Mouse (Mus musculus) common myeloid progenitor, adult 5-6 weeks (primary cell): Measurements from ENCODE around the gene Gm6525. TPM values are rescaled to one million over a fixed set of nuclear protein-coding genes. Genes with fewer than 3 reads are reported as not detected.

Experiments
- ATAC-seq: replicated peaks from 2 replicates; pipeline ENCODE4 v1.8.0; 2016; ENCODE audit warnings: low read depth, mild to moderate bottlenecking, moderate TSS enrichment, inconsistent platforms; ENCODE audit not compliant: poor library complexity, severe bottlenecking
- total RNA-seq: library from RNA; stranded (forward); fragments of 200-1000, 187-1606 nt; gene quantifications from 2 replicates; pipeline ENCODE4 v1.2.3, GENCODE M21; 2017

The Gm6525 gene
- 0.87 TPM in 1 of 2 replicates, not detected in the other for total RNA-seq

GRCm38 (mm10) chr3:84173581-84174154 is at the start of gene Gm6525:
Gene Gm6525, plus strand, starts transcription at chr3:84174104.
- no peak for ATAC-seq

DNA sequence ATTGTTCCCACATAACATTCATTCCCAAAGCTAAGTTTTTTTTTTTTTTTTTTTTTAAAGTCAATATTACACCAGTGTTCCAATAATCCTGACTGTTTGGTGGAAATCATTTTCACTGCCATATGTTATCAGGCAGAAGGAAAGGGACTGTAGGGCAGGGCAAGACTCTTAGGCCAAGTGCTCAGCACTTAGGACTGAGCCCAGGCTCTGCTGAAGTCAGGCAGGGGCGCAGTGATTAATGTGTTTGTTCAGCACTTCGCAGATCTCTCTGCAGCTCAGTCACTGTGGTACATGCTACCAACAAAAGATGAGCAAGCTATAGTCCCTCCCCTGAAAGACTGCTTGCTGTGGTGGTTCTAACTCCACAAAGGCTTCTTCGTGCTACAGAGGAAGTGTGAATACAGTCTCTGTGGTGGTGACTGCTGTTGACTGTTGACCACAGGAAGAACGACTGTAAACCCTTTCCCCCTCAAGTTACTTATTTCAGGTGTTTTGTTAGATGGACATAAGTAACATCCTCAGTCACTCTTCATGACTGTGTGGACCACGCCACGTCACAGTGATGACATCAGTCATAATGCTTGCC is 48.1 kb upstream of the Gm6525 start:
- ATAC-seq: peak; percentile 89

GRCm38 (mm10) chr3:84126721-84127120 is 47.2 kb upstream of the Gm6525 start:
- peak; percentile 50 for ATAC-seq

DNA sequence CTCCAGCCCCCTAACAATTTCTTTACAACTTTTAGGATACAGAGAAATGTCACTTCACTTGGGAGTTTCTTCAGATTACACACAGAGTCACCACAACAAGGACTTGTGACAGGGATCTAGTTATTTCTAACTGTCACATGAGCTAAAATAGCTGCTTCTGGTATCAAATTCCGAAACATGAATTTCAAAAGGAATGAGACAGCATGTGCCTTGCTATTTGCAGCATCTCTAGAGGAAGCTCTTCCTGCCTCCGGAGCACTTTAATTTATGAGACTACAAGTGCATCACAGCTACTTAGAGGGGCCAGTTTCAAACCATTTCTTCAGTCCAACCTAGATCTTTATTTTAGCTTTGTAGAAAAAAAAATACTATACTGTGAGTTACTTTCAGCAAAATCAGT is 46.5 kb upstream of the Gm6525 start:
- no peak for ATAC-seq

DNA sequence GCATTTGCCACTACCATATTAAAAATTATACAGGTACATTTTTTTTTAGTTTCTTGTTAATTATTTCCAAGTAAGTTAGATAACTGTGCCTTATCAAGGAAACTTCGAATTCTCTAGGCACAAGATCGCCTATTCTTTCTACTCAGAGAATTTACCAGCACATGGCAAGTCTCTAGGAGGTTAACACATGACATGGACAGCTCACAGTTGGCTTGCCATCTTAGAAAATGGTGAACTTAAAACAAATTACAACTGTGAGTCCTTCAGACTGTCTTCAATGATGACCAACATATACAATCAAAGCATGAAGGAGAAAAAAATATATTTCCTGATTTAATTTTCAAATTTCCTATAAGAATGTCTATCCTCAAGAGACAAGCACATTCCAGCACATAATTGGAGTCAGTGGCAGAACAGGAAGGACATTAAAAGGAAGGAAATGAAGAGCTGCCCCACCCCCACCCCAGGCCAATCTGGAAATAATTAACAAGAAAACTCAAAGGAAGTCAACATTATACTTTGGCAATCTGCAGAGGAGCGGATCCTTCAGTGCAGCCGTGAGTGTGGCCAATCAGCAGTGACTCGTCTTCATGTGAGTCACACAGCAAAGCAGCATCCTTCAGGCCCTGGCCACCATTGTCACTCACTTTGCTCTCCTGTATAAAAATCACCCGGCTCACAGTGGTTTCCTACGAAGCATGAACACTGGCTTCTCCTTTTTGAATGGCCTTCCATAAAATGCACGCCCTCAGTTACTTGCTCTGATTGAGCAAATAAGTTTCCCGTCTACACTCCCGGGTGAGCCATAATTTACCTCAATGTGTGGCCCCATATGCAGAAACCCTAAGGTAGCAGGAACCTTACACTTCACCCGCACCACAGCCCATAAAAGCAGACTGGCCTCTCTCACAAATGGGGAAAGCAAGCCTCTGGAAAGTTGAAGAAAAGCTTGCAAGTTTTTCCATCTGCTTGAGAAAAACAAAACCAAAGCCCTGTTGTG is 44.7 kb upstream of the Gm6525 start:
- no peak for ATAC-seq

DNA sequence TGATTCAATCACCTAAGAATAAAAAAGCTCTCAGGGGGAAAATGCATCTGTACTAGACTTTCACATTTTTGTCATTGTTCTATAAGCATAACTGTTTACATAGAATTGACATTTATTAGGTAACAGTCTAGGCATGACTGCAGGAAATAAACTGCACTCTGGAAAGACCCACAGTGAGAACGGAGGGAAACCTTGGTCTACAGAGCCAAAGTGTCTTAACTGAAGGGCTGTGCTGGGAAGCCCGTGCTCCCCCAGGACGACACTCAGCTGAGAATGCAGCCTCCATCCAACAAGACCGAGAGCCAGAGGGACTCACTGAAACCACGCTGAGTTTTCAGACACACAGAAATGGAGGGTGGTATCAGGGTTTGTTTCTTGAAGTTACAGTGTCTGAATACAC is 43.1 kb upstream of the Gm6525 start:
- no peak for ATAC-seq

- ATAC-seq: no peak
Measured at GRCm38 (mm10) chr3:84131369-84131768, 42.5 kb upstream of the Gm6525 start.

DNA sequence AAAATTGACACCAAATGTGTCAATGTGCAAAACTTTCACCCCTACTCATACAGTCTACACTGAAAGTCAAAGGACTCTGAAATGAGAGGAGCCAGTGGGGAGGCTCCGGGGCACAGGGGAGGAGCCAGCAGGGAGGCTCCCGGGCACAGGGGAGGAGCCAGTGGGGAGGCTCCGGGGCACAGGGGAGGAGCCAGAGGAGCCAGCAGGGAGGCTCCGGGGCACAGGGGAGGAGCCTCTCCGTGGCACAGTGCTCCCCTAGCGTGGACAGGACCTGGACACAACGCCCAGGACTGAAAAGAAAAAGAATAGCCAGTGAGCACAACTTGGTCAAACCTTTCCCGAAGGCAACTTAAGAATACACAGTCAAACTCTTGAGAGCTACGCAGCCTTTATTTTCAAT is 38.5 kb upstream of the Gm6525 start:
- ATAC-seq: peak; percentile 100

- ATAC-seq: no peak
Measured at GRCm38 (mm10) chr3:84135933-84136332, 38.0 kb upstream of the Gm6525 start.

- no peak for ATAC-seq
Measured at GRCm38 (mm10) chr3:84136509-84136908, 37.4 kb upstream of the Gm6525 start.

DNA sequence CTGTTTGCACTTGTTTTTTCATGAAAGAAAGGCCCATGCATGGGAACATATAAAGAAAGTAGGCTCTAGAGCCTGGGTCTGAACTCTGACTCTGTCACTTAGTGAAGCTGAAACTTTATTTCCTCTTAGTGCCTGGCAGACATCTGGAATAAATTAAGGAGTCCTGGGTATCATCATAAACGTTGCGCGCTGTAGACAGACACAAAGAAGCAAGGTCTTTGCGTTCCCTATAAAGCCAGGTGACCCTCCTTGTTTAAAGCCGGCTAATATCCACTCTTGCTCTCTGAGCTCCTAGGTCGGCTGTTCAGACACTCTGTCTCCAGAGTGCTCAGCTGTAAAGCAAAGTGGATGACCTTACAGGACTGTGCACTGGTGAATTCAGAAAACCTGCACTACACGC is 33.0 kb upstream of the Gm6525 start:
- ATAC-seq: no peak

DNA sequence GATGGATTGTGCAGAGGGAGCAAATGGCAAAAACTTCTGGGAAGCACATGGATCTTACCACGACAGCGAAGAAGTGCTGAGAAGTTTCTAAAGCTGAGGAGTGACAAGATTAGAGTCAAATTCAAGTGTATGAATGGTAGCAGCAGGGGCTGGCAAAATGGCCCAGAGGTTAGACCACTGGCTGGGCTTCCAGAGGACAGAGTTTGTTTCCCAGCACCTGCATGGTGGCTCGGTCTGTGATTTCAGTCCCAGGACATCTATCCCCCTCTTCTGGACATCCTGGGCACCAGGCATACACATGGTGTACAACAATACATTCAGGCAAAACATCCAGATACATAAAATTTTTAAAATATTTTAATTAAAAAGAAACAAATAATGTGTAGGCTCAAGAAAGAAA is 24.1 kb upstream of the Gm6525 start:
- ATAC-seq: no peak

DNA sequence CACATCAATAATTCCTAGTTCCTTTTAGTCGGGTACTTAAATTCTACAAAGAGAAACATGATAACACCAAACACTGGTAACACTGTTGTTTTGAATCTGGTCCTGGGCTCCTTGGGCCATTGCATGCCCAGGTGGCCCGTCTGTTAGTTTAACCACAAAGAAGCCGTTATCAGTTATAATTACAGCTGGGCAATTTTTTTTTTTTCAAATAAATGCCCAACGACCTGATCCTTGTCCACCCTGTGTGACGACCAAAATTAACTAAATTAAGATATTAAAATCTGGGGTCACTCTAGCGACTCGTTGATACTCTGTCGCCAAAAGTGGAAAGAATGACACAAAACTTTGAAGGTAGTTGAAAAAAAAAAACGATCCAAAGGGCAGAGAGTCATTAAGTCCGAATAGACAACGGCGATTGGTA is 19.2 kb upstream of the Gm6525 start:
- ATAC-seq: 0 out of 2 replicates have a peak, but pooled peaks have one; percentile 12

DNA sequence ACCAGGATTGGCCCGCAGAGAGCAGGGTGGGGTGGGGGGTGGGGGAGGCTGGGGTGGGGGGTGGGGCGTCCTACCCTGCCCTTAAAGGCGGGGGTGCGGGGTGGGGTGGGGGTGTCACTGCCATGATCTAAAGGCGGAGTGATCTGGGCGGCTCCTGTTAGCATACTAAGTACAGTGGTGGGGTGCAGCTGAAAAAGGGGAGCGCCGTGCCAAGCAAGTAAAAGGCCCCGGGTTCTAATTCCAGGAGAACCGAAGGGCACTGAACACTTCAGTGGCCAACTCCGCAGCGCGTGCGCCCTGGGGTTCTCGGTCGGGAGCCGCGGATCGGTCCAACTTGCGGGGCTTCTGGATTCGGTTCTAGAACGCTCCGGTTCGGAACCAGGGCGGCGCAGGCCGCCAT is 18.8 kb upstream of the Gm6525 start:
- ATAC-seq: peak; percentile 17; the same call in 1 of the 2 replicates

DNA sequence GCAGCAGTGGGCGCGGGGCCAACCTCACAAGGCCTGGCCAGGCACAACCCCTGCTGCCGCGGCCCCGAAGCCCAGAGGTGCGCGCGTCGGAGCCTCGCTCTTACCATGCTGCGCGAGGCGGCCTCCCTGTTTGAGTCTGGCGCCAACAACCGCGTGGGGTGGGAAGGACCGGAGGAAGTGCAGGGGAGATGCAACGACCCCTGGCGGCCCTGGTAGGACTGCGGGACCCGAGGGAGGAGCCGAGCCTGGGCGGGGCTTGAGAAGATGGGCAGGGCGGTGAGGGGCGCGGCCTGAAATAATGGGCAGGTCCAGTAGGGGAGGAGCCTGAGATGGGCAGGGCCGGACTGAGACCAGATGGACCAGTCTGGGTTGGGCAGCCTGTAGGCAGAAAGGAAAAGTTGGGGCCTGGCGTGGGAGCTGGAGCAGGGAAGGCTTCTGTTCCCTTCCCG is 18.3 kb upstream of the Gm6525 start, which contains the start of gene Mnd1:
Gene Mnd1, minus strand, starts transcription at position 229 of the 449 bp plus-strand sequence.
- peak; percentile 99 for ATAC-seq

DNA sequence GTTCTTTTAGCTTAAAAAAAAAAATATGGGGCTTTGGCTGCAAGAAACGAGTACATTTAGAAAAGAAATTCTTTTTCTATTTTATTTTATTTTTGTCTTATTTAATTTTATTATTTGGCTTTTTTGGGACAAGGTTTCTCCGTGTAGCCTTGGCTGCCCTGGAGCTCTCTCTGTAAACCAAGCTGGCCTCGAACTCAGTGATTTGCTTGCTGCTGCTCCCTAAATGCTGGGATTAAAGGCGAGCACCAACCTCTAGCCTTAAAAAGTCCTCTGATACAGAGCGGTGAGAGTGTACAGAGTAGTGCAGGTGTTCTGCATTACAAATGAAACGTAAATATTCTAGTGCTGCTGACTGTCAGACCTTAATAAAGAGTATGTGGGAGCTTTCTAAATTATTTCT is 17.8 kb upstream of the Gm6525 start:
- ATAC-seq: no peak

DNA sequence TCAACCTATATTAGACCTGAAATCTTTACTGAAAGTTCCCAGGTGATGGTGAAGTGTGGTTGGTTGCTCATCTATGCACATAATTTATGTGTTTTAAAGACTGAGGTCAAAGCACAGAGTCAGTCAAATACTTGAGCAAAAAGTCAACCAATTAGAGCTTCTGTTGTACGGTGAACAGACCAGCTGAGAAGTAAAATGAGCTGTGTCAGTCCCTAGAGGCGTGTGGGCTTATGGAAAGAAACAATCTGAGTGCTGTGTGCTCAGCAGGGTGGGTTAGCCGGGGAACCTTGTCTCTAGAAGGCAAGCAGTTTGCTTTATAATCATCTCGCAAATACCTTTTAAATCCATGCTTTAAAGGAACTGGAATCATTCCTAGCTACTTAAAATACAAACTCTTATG is 16.9 kb upstream of the Gm6525 start:
- ATAC-seq: no peak

DNA sequence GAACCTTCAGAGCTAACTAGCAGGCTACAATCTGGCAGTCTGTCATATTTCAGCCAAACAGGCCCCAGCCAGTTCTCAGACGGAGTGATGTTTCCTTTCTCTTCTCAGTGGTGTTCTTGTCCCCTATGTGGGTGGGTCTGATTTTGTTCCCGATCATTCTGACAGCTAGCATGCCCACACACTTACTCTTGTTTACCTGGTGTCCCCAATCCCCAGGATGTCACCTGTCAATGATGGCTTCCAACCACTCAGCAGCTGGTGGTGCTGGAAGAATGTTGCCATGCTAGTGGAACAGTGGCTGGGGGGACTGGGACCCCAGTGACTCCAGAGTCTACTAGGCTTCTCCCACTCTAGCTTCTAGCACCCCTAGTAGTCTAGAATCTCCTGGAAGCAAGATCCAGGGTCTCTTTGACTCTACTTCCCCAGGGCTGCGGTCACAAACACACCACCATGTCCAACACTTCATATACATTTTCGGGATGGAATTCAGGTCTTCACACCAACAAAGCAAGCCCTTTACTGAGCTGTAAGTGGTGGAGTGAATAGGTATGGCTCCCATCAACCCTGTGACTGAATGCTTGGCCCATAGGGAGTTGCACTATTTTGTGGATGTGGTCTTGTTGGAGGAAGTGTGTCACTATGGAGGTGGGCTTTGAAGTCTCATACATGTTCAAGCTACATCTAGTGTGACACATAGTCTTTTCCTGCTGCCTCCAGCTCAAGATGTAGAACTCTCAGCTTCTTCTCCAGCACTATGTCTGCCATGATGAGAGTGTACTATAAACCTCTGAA is 16.1 kb upstream of the Gm6525 start:
- ATAC-seq: no peak

DNA sequence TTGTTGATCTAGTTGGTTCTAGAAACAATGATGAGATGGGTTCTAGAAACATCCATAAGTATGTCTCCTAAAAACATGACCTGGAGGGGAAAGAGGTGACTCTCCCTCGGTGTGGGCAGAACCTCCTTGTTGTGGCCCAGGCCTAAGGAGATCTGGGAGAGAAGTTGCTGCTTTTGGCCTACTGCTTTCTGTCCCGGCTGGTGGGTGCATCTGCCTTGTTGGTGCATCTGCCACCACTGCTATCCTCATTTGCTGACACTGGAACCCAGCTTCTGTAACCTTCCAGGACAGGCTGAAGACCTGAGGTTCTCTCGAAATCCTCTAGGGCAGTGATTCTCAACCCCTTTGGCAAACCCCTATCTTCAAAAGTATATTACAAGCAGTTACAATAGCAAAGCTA is 8.5 kb upstream of the Gm6525 start:
- ATAC-seq: no peak

GRCm38 (mm10) chr3:84166073-84166472 is 7.8 kb upstream of the Gm6525 start:
- ATAC-seq: no peak
